Mouse (Mus musculus) midbrain, embryonic 16.5 days (tissue): ENCODE measurements around the gene Fahd1. TPM values are rescaled to one million over a fixed set of nuclear protein-coding genes. Genes with fewer than 3 reads are reported as not detected.

Experiments used
- ATAC-seq: fragments of 200-750 bp; cut with Nextera tagmentation; 2 replicates; pipeline ENCODE4 v1.8.0; 2017; ENCODE audit warnings: moderate TSS enrichment
- H3K27ac ChIP-seq: fragments of 300-500 bp; sonication (generic); 2 replicates; pipeline ENCODE4 v1.5.1; 2014; ENCODE audit warnings: mild to moderate bottlenecking, low read length, mixed read lengths
- H3K27me3 ChIP-seq: fragments of 300-500 bp; sonication (generic); 2 replicates; pipeline ENCODE4 v1.6.1; 2014; ENCODE audit warnings: low read depth, low read length, mixed read lengths; ENCODE audit not compliant: control insufficient read depth, insufficient read depth
- H3K36me3 ChIP-seq: fragments of 300-500 bp; sonication (generic); 2 replicates; pipeline ENCODE4 v1.6.1; 2014; ENCODE audit warnings: mild to moderate bottlenecking, low read length, moderate library complexity, mixed read lengths; ENCODE audit not compliant: control insufficient read depth, insufficient read depth
- H3K4me1 ChIP-seq: fragments of 300-500 bp; sonication (generic); 2 replicates; pipeline ENCODE4 v1.6.1; 2014; ENCODE audit warnings: mild to moderate bottlenecking, low read length, mixed read lengths; ENCODE audit not compliant: control insufficient read depth, insufficient read depth
- H3K4me2 ChIP-seq: fragments of 300-500 bp; sonication (generic); 2 replicates; pipeline ENCODE4 v1.6.1; 2014; ENCODE audit warnings: mild to moderate bottlenecking, low read length, mixed read lengths
- H3K4me3 ChIP-seq: fragments of 300-500 bp; sonication (generic); 2 replicates; pipeline ENCODE4 v1.5.1; 2014; ENCODE audit warnings: low read depth, mild to moderate bottlenecking, low read length, moderate library complexity, mixed read lengths
- H3K9ac ChIP-seq: fragments of 300-500 bp; sonication (generic); 2 replicates; pipeline ENCODE4 v1.6.1; 2014; ENCODE audit warnings: low read depth, low read length, mixed read lengths
- H3K9me3 ChIP-seq: fragments of 300-500 bp; sonication (generic); replicated peaks from 2 replicates; pipeline ENCODE4 v1.6.1; 2014; ENCODE audit warnings: mild to moderate bottlenecking, low read length, mixed read lengths; ENCODE audit not compliant: control insufficient read depth, poor library complexity, severe bottlenecking
- WGBS: fragments of 180-500 bp; shearing (Covaris S2); extraction: QIAGEN DNeasy Blood & Tissue Kit; methylation state at CpG from one replicate; pipeline ENCODE4 v1.1.7; 2014; 5-methylcytosine and 5-hydroxymethylcytosine counted together
- polyA plus RNA-seq: library from polyadenylated mRNA; unstranded; fragments of >200 nt; fragmentation: Nextera tagmentation; extraction: Ambion mirVana; gene quantifications from 2 replicates; pipeline ENCODE4 v1.2.1, GENCODE M21; 2015

Gene Fahd1
- polyA plus RNA-seq = 19.6 and 20.2 TPM in 2 replicates

DNA sequence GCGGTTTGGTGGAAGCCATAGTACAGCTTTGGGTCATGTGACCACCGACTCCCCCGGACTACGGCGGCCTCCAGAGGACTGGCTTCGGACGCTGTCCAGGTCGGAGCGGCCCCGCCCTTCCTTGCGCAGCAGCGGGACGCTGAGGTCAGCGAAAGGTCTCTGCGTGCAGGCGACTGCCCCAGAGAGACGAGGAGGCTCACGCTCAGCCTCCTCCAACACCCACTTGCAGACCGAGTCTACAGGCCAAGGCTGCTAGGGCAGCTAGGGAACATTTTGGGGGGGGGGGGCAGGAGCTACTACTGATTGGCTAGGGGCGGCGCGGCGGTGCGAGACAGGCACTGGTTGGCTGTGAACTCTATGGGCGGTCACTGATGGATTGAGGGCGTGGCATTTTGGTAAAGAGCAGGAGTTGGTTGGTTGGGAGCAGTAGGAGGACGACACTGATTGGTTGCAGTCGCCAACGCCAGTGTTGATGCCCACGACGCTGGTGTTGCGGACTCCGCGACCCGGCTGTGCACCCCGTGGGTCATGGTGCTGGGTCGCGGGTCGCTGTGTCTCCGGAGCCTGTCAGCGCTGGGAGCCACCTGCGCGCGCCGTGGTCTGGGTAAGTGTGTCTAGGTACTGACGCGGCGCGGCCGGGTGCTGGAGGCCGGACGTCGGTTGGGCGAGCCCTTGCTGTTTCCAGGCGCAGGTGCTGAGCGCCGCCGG is at the start of gene Fahd1:
Gene Fahd1, minus strand, starts transcription at position 300 of the 708 bp plus-strand sequence.
- peak within 1 kb of the TSS; percentile 76 for H3K4me3 ChIP-seq
- H3K27me3 ChIP-seq = no peaks in the 10 kb centered on the region
- no peaks in the 10 kb centered on the region for H3K9me3 ChIP-seq
- ATAC-seq = peak; percentile 100
- H3K36me3 ChIP-seq = peaks cover 9% of the 10 kb centered on the region; the same call in 1 of the 2 replicates
- peak within 1 kb of the TSS; percentile 95 for H3K4me2 ChIP-seq
- peak within 1 kb of the TSS; percentile 82 for H3K9ac ChIP-seq
- under 1% methylated on average over 56 of the region's 58 CpGs for WGBS
- H3K27ac ChIP-seq = peak within 1 kb of the TSS; percentile 95
- peaks cover 17% of the 10 kb centered on the region for H3K4me1 ChIP-seq

DNA sequence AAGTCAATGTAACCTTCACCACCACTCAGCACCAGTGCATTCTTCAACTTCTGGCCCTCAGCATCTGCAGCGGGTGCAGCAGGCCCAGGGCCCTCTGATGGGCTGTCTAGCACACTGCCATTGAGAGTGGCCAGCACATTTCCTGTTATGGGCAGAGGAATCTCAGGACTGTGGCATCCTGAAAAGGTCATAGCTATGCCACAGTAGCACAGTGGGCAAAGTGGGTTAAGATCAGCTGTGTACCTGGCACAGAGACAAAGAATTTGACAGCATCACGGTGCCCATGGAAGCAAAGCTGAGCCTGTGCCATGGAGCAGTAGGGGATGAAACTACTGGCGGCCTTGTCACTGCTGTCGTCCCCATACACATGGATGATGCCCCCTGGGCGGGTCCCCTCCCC is 49.0 kb upstream of the Fahd1 start:
- ATAC-seq = no peak
- peaks cover 24% of the 10 kb centered on the region for H3K4me1 ChIP-seq
- no peak overlapping the region for H3K27ac ChIP-seq
- H3K9ac ChIP-seq = no peak overlapping the region
- peaks cover 54% of the 10 kb centered on the region for H3K36me3 ChIP-seq
- no peak overlapping the region for H3K4me2 ChIP-seq
- no peak overlapping the region for H3K4me3 ChIP-seq
- WGBS = 87% methylated on average over 5 of the region's 5 CpGs
- no peaks in the 10 kb centered on the region for H3K9me3 ChIP-seq
- H3K27me3 ChIP-seq = no peaks in the 10 kb centered on the region

DNA sequence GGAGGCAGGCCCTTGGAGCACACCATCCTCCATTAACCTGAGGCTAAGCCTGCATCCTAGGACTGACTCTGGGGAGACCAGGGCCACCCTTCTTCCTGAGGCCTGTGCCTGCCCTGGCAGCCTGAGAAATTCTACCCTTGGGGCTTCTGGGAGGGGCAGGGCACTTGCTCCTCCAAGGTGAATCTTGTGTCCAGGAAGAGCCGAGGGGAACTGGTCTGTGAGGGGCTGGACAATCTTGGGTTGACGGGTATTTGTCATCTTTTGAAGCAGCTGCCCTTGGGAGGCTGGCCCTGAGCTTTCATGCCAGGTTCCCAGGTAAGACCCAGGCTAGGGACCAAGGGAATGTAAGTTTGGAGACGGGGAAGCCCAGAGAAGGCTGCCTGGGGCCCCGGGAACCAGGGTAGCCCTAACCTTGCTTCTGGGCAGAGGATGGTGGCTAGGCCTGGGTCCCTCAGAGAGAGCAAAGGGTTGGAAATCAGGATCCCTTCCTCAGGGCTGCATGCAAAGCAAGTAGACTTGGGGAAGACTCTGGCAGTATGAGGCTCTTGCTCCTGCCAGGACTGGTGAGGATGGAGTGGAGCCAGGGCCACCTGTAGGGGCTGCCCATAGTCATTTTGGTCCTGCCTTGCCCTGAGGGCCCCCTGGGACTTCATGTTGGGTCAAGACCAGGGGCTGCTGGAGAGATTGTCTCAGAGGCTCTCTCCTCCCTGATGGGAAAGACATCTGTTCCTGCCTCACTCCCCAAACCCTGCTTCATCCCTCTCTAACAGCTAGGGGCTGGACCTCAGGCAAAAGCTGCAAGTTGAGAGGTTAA is 48.1 kb upstream of the Fahd1 start:
- no peak overlapping the region for H3K27ac ChIP-seq
- H3K9me3 ChIP-seq = no peaks in the 10 kb centered on the region
- H3K4me3 ChIP-seq = no peak overlapping the region
- no peak for ATAC-seq
- peak overlapping the region; percentile 26; the same call in 1 of the 2 replicates for H3K9ac ChIP-seq
- peaks cover 46% of the 10 kb centered on the region for H3K36me3 ChIP-seq
- 74% methylated on average over 4 of the region's 4 CpGs for WGBS
- H3K4me2 ChIP-seq = no peak overlapping the region
- H3K4me1 ChIP-seq = peaks cover 32% of the 10 kb centered on the region
- no peaks in the 10 kb centered on the region for H3K27me3 ChIP-seq

DNA sequence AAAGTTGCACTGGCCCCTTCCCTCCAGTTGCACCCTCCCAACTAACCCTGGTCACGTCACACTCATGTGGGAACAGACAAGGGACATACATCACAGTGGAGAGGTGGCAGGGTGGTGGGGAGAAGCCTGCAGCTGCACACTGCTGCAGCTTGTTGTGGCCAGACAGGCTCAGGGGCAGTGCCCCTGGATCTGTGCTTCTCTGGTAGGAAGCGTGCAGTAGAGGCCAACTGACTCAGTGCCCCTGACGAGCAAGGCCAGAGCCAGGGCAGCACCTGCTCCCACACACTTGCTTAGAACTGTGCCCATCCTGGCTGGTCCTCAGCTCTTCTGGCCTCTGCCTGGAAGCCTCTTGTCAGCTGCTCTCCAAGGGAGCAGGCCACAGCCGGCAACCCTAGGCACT is 47.4 kb upstream of the Fahd1 start:
- Histone ChIP-seq H3K9me3 (no peaks in the 10 kb centered on the region), H3K27ac (no peak overlapping the region), H3K36me3 (peaks cover 44% of the 10 kb centered on the region), H3K4me1 (peaks cover 32% of the 10 kb centered on the region), H3K9ac (peak overlapping the region; percentile 26; the same call in 1 of the 2 replicates), H3K4me2 (peak overlapping the region; percentile 97), H3K4me3 (peak overlapping the region; percentile 86), H3K27me3 (no peaks in the 10 kb centered on the region)
- 78% methylated on average over 4 of the region's 4 CpGs for WGBS
- ATAC-seq = no peak

DNA sequence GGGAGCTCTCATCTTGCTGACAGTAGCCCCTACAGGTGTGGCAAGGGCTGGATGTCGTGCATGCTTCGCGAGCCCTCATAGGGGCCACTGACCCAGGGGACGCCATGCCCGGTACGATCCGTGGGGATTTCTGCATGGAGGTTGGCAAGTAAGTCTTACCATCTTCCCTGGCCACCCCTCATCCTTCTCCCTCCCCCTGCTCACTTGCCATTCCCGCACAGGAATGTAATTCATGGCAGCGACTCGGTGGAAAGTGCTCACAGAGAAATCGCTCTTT is 46.8 kb upstream of the Fahd1 start:
- peaks cover 32% of the 10 kb centered on the region for H3K4me1 ChIP-seq
- no peaks in the 10 kb centered on the region for H3K27me3 ChIP-seq
- peak; percentile 9 for ATAC-seq
- H3K4me2 ChIP-seq = peak overlapping the region; percentile 97
- H3K4me3 ChIP-seq = peak overlapping the region; percentile 86
- H3K27ac ChIP-seq = peak overlapping the region; percentile 84
- H3K9ac ChIP-seq = peak overlapping the region; percentile 73
- peaks cover 43% of the 10 kb centered on the region for H3K36me3 ChIP-seq
- no peaks in the 10 kb centered on the region for H3K9me3 ChIP-seq
- WGBS = 27% methylated on average over 11 of the region's 11 CpGs

DNA sequence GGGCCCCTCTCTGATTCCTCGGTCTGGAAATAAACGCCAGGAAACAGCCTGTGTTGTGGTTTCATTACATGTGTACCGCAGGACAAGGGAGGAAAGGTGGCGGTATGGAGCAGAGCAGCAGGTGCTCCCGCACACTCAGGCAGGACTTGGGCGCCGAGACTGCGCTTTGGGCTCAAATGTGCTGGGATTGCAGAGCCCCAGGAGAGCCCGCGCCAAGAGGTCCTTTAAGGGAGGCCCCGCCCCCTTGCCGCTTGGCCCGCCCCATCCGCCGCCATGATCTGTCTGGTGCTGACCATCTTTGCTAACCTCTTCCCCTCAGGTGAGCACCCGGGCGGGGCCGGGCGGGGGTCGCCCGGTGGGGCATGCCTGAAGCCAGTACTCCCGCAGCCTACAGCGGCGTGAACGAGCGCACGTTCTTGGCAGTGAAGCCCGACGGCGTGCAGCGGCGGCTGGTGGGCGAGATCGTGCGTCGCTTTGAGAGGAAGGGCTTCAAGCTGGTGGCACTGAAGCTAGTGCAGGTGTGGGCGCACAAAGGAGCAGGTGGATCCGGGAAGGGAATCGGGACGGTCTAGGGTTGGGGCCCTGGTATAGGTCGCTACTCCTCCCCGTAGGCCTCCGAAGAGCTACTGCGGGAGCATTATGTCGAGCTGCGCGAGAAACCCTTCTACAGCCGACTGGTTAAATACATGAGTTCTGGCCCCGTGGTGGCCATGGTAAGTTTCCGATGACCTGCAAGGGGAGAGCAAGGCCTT is 46.3 kb upstream of the Fahd1 start, which contains the start of gene Nme3:
Gene Nme3, plus strand, starts transcription at position 260 of the 752 bp plus-strand sequence.
- H3K27ac ChIP-seq = peak within 1 kb of the TSS; percentile 84
- under 1% methylated on average over 48 of the region's 50 CpGs for WGBS
- H3K9ac ChIP-seq = peak within 1 kb of the TSS; percentile 73
- peak; percentile 61 for ATAC-seq
- H3K27me3 ChIP-seq = no peaks in the 10 kb centered on the region
- peak within 1 kb of the TSS; percentile 97 for H3K4me2 ChIP-seq
- H3K36me3 ChIP-seq = peaks cover 39% of the 10 kb centered on the region
- no peaks in the 10 kb centered on the region for H3K9me3 ChIP-seq
- peaks cover 32% of the 10 kb centered on the region for H3K4me1 ChIP-seq
- peak within 1 kb of the TSS; percentile 86 for H3K4me3 ChIP-seq

DNA sequence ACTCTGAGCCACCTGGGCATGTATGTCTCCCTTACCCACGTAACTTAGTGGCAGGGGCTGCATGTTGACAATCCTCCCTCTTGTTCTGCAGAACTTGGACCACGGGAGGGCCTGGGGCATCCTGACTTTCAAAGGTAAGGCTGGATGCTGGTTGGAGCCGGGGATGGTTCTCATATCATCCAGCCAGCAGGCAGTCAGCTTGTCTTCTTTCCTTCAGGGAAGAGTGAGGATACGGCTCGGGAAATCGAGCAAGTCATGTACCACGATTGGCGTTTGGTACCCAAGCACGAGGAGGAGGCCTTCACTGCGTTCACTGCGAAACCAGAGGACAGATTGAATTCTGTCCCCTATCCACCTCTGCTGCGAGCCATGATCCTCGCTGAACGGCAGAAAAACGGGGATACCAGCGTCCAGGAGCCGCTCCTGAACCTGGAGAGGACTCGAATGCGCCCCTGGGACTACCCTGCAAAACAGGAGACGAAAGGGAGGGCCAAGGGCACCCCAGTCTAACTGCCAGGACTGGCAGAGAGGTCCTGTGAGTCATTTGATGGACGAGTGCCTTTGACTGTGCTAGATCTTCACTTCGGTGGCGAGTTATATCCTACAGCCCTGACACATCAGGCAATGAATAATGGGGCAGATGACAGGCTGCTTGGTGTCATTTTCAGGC is 45.5 kb upstream of the Fahd1 start:
- WGBS = 9% methylated on average over 23 of the region's 23 CpGs
- peaks cover 32% of the 10 kb centered on the region for H3K4me1 ChIP-seq
- 0 out of 2 replicates have a peak, but pooled peaks have one; percentile 1 for ATAC-seq
- H3K27me3 ChIP-seq = no peaks in the 10 kb centered on the region
- H3K27ac ChIP-seq = peak overlapping the region; percentile 84
- peaks cover 38% of the 10 kb centered on the region for H3K36me3 ChIP-seq
- peak overlapping the region; percentile 73 for H3K9ac ChIP-seq
- no peaks in the 10 kb centered on the region for H3K9me3 ChIP-seq
- H3K4me3 ChIP-seq = peak overlapping the region; percentile 86
- peak overlapping the region; percentile 97 for H3K4me2 ChIP-seq

DNA sequence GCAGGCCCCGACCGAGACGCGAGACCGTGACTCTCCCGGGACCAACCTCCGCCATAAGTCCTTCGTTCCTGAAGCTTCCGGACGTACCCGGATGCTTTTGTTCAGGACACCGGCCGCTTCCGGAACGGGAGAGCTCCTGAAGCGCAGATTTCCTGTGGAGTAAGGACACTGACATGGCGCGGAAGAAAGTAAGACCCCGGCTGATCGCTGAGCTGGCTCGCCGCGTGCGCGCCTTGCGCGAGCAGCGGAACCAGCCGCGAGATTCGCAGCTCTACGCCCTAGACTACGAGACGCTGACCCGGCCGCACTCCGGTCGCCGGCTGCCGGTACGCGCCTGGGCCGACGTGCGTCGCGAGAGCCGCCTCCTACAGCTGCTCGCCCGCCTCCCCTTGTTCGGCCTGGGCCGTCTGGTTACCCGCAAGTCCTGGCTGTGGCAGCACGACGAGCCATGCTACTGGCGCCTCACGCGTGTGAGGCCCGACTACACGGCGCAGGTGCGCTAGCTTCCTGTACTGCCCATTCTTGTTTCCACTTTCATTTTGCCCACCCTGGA is 44.9 kb upstream of the Fahd1 start, which contains the start of the genes Eme2 and Mrps34:
Gene Eme2, minus strand, starts transcription at position 93 of the 553 bp plus-strand sequence.
Gene Mrps34, plus strand, starts transcription at position 122 of the 553 bp plus-strand sequence.
- Histone ChIP-seq H3K9me3 (no peaks in the 10 kb centered on the region), H3K4me2 (peak within 1 kb of the TSS; percentile 97), H3K36me3 (peaks cover 41% of the 10 kb centered on the region), H3K27ac (peak within 1 kb of the TSS; percentile 84), H3K27me3 (no peaks in the 10 kb centered on the region), H3K9ac (peak within 1 kb of the TSS; percentile 73), H3K4me3 (peak within 1 kb of the TSS; percentile 86), H3K4me1 (peaks cover 32% of the 10 kb centered on the region)
- WGBS = under 1% methylated on average over 62 of the region's 62 CpGs
- ATAC-seq = peak; percentile 40
